Mouse (Mus musculus) kidney, adult 11 months (tissue): ENCODE results near the gene Gm28035.
A peak's percentile ranks its signal among the peaks of the same experiment; 100 is the strongest.

Experiments
- DNase-seq: peaks from one replicate; pipeline ENCODE4 v3.0.0; 2022

Gene Gm28035

DNA sequence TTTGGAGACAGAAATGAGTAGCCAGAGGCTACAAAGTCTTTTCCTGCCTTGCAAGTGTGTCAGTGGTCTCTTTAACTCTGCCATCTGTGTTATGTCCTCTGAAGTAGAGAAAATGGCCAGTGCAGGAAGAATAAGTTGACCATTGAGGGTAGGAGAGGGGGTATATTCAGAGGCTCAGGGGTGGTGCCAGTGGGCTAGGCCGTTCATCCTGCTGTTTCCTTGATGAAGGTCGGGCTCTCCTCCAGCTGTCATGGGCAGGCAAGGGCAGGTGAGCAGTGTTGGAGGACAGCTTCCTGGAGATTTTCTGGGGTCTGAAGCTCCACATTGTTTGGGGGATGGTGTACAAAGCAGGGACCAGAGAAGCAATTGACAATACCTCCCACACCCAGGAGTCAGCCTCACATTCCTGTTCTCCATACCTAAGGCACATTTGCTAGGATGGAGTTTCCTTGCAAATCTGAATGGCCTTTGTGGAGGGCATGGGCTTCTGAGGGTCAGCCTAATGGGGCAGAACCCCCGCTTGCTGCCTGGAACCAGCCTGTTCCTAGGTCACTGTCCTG lies 1.4 kb upstream of the Gm28035 start:
- DNase-seq, result no peak

DNA sequence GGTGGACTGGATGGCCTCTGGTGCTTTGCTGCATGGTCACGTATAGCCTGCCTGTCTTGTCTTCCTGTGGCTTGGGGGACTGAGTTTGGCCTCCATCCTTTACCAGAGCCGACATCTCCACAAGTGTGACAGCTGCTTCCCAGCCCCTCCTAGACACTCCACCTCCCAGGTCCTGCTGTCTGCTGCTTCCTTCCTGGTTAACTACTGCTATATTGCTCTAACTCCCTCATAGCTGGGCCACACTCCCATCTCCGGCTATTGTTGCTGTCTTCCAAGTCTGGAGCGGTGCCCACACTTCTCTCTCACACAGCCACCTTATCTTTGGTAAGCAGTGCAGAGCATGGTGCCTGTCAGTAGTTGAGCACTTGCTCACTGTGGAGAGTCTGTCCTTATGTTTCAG lies 590 bp upstream of the Gm28035 start:
- DNase-seq, result peak; percentile 79

GRCm38 (mm10) chr2:30242509-30242908 lies 2.1 kb downstream of the Gm28035 start:
- DNase-seq, result peak; percentile 91

DNA sequence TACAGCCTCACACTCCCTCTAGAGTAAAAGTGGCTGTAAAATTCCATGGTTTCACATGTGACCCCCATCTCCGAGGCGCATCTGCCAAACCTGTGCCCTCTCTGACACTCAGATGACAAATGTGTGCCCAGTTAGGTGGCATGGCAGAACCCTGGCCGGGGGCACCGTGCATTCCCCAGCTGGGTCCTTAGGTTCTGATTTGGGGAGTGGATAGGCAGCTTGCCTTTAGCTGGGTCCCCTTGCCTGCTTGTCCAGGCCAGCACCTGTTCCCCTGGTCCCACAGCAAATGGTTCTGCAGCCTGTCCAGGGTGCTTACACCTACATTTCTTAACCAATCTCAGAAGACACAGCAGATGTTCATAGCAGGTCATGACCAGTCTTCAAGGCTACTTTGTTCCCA lies 3.0 kb downstream of the Gm28035 start:
- DNase-seq, result no peak

- peak; percentile 41 for DNase-seq
Measured at GRCm38 (mm10) chr2:30244595-30245178, 4.3 kb downstream of the Gm28035 start.

DNA sequence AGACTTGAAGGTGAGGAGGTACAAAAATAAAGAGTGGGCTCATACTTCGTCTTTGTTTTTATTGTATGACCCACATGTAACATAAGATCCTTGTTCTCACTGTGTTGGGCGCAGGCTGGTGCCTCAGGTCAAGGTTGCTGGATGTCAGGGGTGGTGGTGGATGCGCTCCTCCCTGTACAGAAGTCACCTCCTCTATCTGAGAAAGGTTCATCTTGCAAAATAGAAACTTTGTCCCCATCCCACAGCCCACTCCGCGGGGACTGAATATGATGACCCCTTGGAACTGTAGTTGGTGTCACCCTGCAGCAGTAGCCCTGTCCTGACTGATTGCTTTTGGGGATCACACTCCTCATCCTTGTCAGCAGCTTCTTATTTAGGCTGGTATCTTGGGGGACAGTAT lies 6.7 kb downstream of the Gm28035 start:
- no peak for DNase-seq

DNA sequence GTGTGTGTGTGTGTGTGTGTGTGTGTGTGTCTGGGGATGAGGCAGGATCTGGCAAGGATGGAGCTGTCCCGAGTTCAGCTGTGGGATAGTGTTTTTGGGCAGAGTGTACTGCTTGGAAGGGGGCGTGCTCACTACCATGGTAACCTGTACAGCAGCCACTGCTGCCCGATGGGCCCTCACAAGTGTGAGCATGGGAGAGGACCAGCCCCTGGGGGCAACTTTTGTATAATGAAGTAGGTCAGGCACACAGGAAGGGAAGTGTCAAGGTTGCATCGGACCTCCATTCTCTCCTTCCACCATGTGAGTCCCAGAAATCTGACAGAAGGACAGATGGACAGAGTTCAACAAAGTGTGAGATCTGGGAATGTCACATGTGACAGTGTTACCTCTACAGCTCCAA lies 7.3 kb downstream of the Gm28035 start:
- DNase-seq, result no peak

GRCm38 (mm10) chr2:30249182-30249581 lies 8.8 kb downstream of the Gm28035 start:
- DNase-seq, result no peak

DNA sequence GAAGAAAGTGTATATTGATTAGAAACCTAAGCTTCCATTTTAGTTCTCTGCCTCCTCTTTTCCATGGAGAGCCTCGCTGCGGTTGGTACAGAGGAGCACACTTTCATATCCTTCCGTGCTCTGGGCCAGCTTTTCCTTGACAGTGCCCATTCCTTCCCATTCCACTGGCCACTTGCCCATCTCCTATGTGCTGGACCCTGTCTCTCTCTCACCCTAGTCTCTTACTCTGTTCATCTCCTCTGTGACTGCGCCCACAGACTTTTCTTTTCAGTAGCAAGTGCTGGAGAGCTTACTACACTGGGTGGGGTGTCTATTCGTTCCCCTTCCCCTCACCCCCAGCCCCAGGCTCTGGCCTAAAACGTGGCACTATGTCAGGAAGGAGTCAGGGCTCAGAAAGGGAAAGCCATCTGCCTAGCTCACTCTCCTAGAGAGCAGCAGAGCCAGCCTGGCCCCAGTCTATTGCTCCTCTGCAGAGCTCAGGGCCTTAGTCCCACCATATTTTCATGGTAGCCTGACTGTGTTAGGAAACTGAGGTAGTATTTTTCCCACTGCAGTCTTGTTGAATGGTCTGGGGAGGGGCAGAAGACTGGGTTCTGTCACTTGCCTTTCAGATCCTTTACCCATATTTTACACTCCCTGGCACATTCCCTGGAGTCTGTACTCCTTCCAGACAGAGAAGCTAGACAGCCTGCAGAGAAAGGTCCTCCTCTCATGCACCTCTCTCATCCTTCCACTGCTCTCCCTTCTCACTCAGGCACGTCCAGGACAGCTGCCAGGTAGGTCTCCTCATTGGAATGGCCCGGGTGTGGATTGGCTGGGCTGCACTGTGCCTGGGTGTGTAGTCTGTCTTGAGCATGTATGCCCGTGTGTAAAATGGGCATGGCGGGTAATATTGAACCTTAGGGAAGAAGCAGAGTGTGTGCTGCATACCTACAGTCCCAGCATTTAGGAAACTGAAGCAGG lies 10.1 kb downstream of the Gm28035 start:
- no peak for DNase-seq

DNA sequence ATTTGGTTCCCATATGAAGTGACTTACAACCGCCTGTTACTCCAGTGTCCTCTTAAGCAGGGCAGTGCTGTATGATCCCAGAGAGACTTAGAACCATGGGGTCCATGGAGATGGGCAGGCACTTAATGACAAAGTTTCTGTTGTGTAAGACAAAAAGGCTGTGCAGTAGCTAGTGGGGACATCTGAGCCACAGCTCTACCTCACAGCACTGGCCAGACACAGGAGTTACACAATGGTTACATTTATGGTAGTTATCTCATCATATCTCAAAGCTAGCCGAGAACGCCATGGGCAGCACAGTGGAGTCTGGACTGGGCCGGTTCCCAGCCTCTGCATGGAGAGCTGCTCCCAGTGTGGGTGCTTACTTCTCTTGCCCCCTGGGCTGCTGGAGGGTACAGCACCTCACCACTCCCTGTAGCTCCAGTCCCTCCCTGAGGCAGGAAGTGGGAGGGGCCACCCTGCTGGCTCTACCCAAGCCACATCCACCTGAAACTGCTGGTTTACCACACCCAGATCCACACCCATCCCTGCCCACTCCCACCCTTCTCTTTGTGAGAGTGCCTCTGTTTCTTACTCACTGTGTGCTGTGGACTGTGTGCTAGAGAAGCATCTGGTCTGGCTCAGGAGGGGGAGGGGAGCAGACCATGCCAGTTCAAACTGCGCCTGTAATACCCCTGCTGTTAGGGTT lies 11.2 kb downstream of the Gm28035 start:
- peak; percentile 41 for DNase-seq

DNA sequence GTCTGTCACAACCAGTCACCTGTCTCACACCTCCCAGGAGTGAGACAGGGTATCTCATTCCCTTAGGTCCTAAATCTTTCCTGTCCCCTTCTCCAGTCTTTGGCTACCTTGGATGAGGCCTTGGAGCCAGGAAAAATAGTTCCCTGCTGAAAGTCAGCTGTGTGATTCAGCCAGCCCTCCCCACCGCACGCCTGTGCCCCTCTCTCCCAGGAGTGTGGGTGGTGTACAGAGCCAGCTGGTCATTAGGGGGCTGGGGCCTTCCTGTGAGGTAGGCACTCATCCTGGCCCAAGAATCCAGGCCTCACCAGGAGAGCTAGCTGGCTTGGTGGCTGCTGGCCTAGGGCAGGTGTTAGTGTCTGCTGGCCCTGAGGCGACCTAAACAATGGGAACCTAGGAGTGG lies 12.2 kb downstream of the Gm28035 start:
- DNase-seq, result no peak

GRCm38 (mm10) chr2:30253809-30254208 lies 13.4 kb downstream of the Gm28035 start:
- no peak for DNase-seq

GRCm38 (mm10) chr2:30255631-30256395 lies 15.4 kb downstream of the Gm28035 start:
- no peak for DNase-seq

DNA sequence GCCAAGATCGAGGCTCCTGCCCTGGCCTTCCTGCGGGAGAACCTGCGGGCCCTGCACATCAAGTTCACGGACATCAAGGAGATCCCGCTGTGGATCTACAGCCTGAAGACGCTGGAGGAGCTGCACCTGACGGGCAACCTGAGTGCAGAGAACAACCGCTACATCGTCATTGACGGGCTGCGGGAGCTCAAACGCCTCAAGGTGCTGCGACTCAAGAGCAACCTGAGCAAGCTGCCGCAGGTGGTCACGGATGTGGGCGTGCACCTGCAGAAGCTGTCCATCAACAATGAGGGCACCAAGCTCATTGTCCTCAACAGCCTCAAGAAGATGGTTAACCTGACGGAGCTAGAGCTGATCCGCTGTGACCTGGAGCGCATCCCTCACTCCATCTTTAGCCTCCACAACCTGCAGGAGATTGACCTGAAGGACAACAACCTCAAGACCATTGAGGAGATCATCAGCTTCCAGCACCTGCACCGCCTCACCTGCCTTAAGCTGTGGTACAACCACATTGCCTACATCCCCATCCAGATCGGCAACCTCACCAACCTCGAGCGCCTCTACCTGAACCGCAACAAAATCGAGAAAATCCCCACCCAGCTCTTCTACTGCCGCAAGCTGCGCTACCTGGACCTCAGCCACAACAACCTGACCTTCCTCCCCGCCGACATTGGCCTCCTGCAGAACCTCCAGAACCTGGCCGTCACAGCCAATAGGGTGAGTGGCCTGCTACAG lies 16.4 kb downstream of the Gm28035 start:
- DNase-seq, result no peak

DNA sequence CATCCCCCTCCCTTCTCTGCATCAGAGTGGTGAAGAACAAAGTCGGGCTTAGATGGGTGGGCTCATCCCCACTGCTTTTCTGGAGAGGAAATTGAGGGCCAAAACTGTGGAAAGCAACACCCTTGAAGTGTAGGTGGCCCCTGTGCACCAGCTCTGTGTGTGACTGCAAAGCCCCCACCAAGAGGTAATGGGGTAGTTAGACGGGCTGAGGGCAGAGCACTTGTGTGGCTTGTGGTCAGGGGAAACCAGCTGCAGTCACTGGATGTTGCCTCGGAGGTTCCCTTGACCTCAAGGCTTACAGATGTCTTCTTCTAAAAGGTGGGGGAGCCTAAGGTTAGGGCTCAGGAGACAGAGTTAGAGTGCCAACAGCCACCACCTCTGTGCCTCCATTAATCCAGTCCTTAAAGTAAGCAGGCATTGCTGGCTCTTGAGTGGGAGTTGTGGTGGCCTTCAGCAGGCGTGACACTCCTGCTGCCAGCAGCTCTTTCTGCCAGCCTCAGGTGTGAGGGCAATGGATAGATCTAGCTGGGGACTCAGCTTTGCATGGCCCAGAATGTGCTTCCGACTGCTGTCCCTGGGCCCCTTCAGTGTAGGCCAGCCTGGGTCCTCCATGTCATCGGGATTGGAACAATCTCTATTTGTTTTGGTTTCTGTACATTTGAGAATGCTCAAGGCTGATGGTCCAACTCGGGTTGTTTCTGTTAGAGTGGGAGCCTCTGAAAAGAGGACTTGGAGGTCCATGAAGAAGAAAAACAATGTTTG lies 17.5 kb downstream of the Gm28035 start:
- DNase-seq, result no peak

- peak; percentile 68 for DNase-seq
Measured at GRCm38 (mm10) chr2:30258600-30258999, 18.2 kb downstream of the Gm28035 start.

DNA sequence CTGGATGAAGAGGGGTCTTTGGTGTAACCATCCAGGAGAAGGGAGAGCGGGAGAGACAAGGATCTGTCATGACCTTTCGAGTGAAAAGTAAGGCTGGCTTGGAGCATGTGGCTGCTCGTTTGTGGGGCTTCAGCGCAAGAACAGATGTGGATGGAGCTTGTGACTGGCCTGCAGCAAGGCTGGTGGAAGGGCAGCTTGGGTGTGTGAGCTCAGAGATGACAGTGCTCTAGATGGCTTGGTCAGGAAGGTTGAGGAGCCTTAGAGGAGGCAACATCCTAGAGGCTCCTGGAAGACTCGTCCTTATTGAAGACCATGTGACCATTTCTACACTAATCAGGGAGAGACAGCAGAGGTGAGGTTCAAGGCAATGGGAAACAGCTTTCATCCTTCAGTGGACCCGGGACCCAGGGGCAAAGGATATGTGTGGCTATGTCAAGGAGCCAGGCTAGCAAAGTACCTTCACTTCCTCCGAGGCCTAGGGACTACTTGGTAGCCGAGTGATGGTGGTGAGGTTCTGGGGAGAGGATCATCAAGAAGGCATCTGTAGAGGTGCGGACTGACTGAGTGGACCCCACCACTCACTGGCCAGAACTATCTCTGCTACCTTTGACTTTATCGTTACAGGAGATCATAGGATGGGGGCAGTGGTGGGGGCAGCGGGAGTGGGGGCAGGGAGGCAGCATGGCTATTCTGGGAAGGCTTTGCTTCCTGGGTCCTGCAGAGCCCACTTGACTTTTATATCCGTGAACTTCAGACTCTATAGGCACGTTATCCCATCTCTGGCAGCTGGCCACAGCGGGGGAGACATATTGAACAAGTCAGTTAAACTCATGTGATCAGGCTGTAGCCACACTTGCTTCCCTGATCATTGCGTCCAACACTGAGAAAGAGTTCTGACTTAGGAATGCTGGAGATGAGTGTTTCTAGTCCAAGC lies 19.0 kb downstream of the Gm28035 start:
- peak; percentile 60 for DNase-seq

- DNase-seq, result no peak
Measured at GRCm38 (mm10) chr2:30261064-30261736, 20.8 kb downstream of the Gm28035 start.
